Mouse (Mus musculus) cortical plate, adult 2 months (tissue): Measurements from ENCODE around the gene Cacnb2.

Source experiments
- CTCF ChIP-seq: fragments of 200-500 bp; IDR thresholded peaks from 2 replicates; pipeline ENCODE4 v1.5.1; 2011; ENCODE audit warnings: mild to moderate bottlenecking, control low read depth, low read length; ENCODE audit not compliant: insufficient read depth; ENCODE audit errors: extremely low read depth
- POLR2A ChIP-seq: fragments of 200-500 bp; IDR thresholded peaks from 2 replicates; pipeline ENCODE4 v1.6.1; 2011; ENCODE audit warnings: mild to moderate bottlenecking, low read length, control low read depth; ENCODE audit not compliant: insufficient read depth; ENCODE audit errors: extremely low read depth

- no peak for TF ChIP-seq CTCF
- TF ChIP-seq POLR2A = no peak
Observed at GRCm38 (mm10) chr2:14903837-14904236, 300.9 kb downstream of the Cacnb2 start.
